Mouse (Mus musculus): ENCODE measurements around the gene Ccn2.

Ccn2 gene

DNA sequence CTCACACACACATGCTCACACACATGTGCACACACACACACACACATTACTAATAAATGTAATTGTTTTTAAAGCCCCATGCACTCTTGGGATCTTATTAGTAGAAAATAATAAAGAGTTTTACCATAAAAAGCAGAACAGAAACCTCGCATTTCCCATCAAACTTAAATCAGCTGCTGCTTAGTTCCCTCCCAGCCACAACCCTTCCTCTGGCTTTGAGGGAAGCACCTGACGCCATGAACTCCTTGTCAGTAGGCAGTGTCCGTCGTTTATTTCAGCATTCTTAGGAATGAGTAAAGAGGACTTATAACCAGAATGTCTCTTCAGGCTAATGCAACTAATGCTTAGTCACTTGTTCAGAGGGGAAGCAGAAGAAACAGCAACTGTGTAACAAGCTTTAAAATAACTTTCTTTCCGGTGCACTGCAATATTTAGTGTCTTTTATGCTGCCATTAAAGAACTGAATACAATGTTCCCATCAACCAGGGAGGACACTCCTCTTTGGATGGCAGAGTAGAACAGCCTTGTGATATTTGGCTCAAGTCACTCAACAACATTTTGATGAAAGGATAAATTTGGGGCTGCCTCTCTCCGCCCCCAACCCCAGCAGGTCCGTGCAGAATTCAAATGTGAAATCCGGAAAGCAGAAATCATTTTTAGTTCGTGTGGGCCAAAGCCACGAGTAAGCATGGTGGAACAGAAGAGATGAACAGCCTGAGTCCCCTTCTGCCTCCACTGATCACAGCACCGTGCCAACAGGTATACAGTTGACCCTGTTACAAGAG, 47.7 kb downstream of the Ccn2 start:
- no peak for DNase-seq

DNA sequence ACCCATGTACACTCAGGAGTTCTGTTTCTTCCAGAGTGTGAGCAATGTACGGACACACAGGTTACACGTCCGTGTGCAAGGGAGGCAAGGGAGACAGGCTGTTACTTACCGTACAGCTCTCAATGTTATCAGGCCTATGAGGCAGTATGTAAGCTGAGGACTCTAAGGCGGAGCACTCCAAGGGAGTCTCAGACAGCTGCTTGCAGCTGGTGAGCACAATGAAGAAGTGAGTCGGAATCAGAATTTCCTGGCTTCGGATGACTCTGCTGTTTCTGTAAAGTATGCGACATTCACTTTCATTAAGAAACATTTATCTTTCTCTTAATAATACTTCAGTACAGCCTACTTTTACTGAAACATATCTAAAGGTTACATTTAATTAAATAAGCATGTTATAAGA, 49.9 kb downstream of the Ccn2 start:
- no peak for DNase-seq
